Mouse (Mus musculus) thymus, adult 2 months (tissue): ENCODE measurements around the gene Zfp354a. TPM values are rescaled to one million over a fixed set of nuclear protein-coding genes. Genes with fewer than 3 reads are reported as not detected.

Experiments
- DNase-seq: peaks from one replicate; pipeline ENCODE4 v3.0.0; 2021
- H3K27ac ChIP-seq: fragments of 200-500 bp; 2 replicates; pipeline ENCODE4 v1.5.1; 2012; ENCODE audit warnings: low read length, control low read depth; ENCODE audit not compliant: control insufficient read depth, insufficient read depth
- H3K27me3 ChIP-seq: fragments of 200-500 bp; 2 replicates; pipeline ENCODE4 v1.6.1; 2012; ENCODE audit warnings: mild to moderate bottlenecking, low read length, moderate library complexity, mixed read lengths; ENCODE audit not compliant: control insufficient read depth, insufficient read depth
- H3K36me3 ChIP-seq: fragments of 200-500 bp; 2 replicates; pipeline ENCODE4 v1.6.1; 2012; ENCODE audit warnings: mild to moderate bottlenecking, low read length, moderate library complexity; ENCODE audit not compliant: control insufficient read depth, insufficient read depth
- H3K4me1 ChIP-seq: fragments of 200-500 bp; replicated peaks from 2 replicates; pipeline ENCODE4 v1.6.1; 2012; ENCODE audit warnings: low read length; ENCODE audit not compliant: control insufficient read depth, insufficient read depth
- H3K4me3 ChIP-seq: fragments of 200-500 bp; 2 replicates; pipeline ENCODE4 v1.5.1; 2012; ENCODE audit warnings: mild to moderate bottlenecking, low read length, control low read depth, moderate library complexity; ENCODE audit not compliant: control insufficient read depth, insufficient read depth
- CTCF ChIP-seq: fragments of 200-500 bp; IDR thresholded peaks from 2 replicates; pipeline ENCODE4 v1.5.1; 2012; ENCODE audit warnings: mild to moderate bottlenecking, control low read depth, low read length, moderate library complexity, borderline replicate concordance; ENCODE audit not compliant: control insufficient read depth, poor library complexity, insufficient read depth; ENCODE audit errors: extremely low read depth
- POLR2A ChIP-seq: fragments of 200-500 bp; IDR thresholded peaks from 2 replicates; pipeline ENCODE4 v1.6.1; 2012; ENCODE audit warnings: mild to moderate bottlenecking, low read length, control low read depth, moderate library complexity; ENCODE audit not compliant: control insufficient read depth, poor library complexity, insufficient read depth; ENCODE audit errors: extremely low read depth
- WGBS: fragments of 180-500 bp; shearing (Covaris S2); methylation state at CpG from one replicate; pipeline ENCODE4 v1.1.7; 2018; 5-methylcytosine and 5-hydroxymethylcytosine counted together
- polyA plus RNA-seq: library from polyadenylated mRNA; depleted of rRNA; stranded (reverse); fragments of >200 nt; gene quantifications from 2 replicates; pipeline ENCODE4 v1.2.3, GENCODE M21; 2012

Gene Zfp354a
- polyA plus RNA-seq, 1 experiment: 0.15 TPM

- no peak for TF ChIP-seq CTCF
- H3K36me3 ChIP-seq: no peaks in the 10 kb centered on the region
- no peaks in the 10 kb centered on the region for H3K4me1 ChIP-seq
- H3K27me3 ChIP-seq: no peaks in the 10 kb centered on the region
- DNase-seq: no peak
- H3K4me3 ChIP-seq: peak overlapping the region; percentile 15
- 22% methylated on average over 14 of the region's 14 CpGs for WGBS
- no peak overlapping the region for H3K27ac ChIP-seq
These were observed 583 bp downstream of the Zfp354a start for GRCm38 (mm10) chr11:51059640-51060039.

GRCm38 (mm10) chr11:51060981-51061380, 1.9 kb downstream of the Zfp354a start:
- Histone ChIP-seq H3K27me3 (no peaks in the 10 kb centered on the region), H3K27ac (no peak overlapping the region), H3K4me1 (no peaks in the 10 kb centered on the region), H3K4me3 (no peak overlapping the region), H3K36me3 (no peaks in the 10 kb centered on the region)
- 98% methylated on average over 6 of the region's 6 CpGs for WGBS
- TF ChIP-seq POLR2A: no peak
- TF ChIP-seq CTCF: no peak
- DNase-seq: no peak

GRCm38 (mm10) chr11:51063276-51063675, 4.2 kb downstream of the Zfp354a start:
- no peaks in the 10 kb centered on the region for H3K4me1 ChIP-seq
- 91% methylated on average over 7 of the region's 7 CpGs for WGBS

GRCm38 (mm10) chr11:51063841-51064240, 4.8 kb downstream of the Zfp354a start:
- TF ChIP-seq CTCF (no peak), POLR2A (no peak)
- no peak overlapping the region for H3K27ac ChIP-seq

More at GRCm38 (mm10) chr11:51063276-51063675, 4.2 kb downstream of the Zfp354a start:
- no peaks in the 10 kb centered on the region for H3K27me3 ChIP-seq
- TF ChIP-seq CTCF (no peak), POLR2A (no peak)
- H3K4me3 ChIP-seq: no peak overlapping the region
- no peaks in the 10 kb centered on the region for H3K36me3 ChIP-seq
- no peak overlapping the region for H3K27ac ChIP-seq
- DNase-seq: no peak

GRCm38 (mm10) chr11:51084527-51084926, 25.5 kb downstream of the Zfp354a start:
- DNase-seq: no peak
- WGBS: 53% methylated on average over 7 of the region's 7 CpGs

More at GRCm38 (mm10) chr11:51063841-51064240, 4.8 kb downstream of the Zfp354a start:
- Histone ChIP-seq H3K27me3 (no peaks in the 10 kb centered on the region), H3K4me1 (no peaks in the 10 kb centered on the region), H3K36me3 (no peaks in the 10 kb centered on the region), H3K4me3 (no peak overlapping the region)
- no peak for DNase-seq
- 94% methylated on average over 8 of the region's 8 CpGs for WGBS

GRCm38 (mm10) chr11:51085269-51085668, 26.2 kb downstream of the Zfp354a start:
- Histone ChIP-seq H3K4me3 (no peak overlapping the region), H3K27me3 (no peaks in the 10 kb centered on the region), H3K4me1 (no peaks in the 10 kb centered on the region), H3K36me3 (no peaks in the 10 kb centered on the region), H3K27ac (no peak overlapping the region)
- TF ChIP-seq POLR2A (no peak), CTCF (no peak)
- 66% methylated on average over 13 of the region's 13 CpGs for WGBS
- no peak for DNase-seq

More at GRCm38 (mm10) chr11:51084527-51084926, 25.5 kb downstream of the Zfp354a start:
- Histone ChIP-seq H3K4me1 (no peaks in the 10 kb centered on the region), H3K27ac (no peak overlapping the region), H3K27me3 (no peaks in the 10 kb centered on the region), H3K36me3 (no peaks in the 10 kb centered on the region), H3K4me3 (no peak overlapping the region)
- TF ChIP-seq POLR2A: no peak
- no peak for TF ChIP-seq CTCF

- Histone ChIP-seq H3K27ac (no peak overlapping the region), H3K4me3 (no peak overlapping the region), H3K36me3 (no peaks in the 10 kb centered on the region), H3K27me3 (no peaks in the 10 kb centered on the region), H3K4me1 (no peaks in the 10 kb centered on the region)
- WGBS: 83% methylated on average over 2 of the region's 2 CpGs
- no peak for DNase-seq
- TF ChIP-seq CTCF (no peak), POLR2A (no peak)
These were observed 48.2 kb downstream of the Zfp354a start for GRCm38 (mm10) chr11:51107261-51107660.
